Mouse (Mus musculus) lung, postnatal 0 days (tissue): Measurements from ENCODE around the gene Qrich2. TPM values are rescaled to one million over a fixed set of nuclear protein-coding genes. Genes with fewer than 3 reads are reported as not detected.

ENCODE experiments used
- ATAC-seq: fragments of 200-750 bp; cut with Nextera tagmentation; 2 replicates; pipeline ENCODE4 v1.8.0; 2017; ENCODE audit warnings: moderate library complexity
- DNase-seq: peaks from one replicate; pipeline ENCODE4 v3.0.0-alpha.2; 2016; ENCODE audit warnings: low spot score
- H3K27ac ChIP-seq: fragments of 300-500 bp; sonication (generic); 2 replicates; pipeline ENCODE4 v1.5.1; 2014; ENCODE audit warnings: antibody characterized with exemption, mild to moderate bottlenecking, low read length, mixed read lengths
- H3K27me3 ChIP-seq: fragments of 300-500 bp; sonication (generic); replicated peaks from 2 replicates; pipeline ENCODE4 v1.6.1; 2014; ENCODE audit warnings: low read length, mixed read lengths; ENCODE audit not compliant: insufficient read depth
- H3K36me3 ChIP-seq: fragments of 300-500 bp; sonication (generic); 2 replicates; pipeline ENCODE4 v1.6.1; 2014; ENCODE audit warnings: low read length, mixed read lengths; ENCODE audit not compliant: insufficient read depth
- H3K4me1 ChIP-seq: fragments of 300-500 bp; sonication (generic); 2 replicates; pipeline ENCODE4 v1.6.1; 2014; ENCODE audit warnings: antibody characterized with exemption, low read depth, low read length, mixed read lengths; ENCODE audit not compliant: insufficient read depth
- H3K4me2 ChIP-seq: fragments of 300-500 bp; sonication (generic); replicated peaks from 2 replicates; pipeline ENCODE4 v1.6.1; 2014; ENCODE audit warnings: low read depth, mild to moderate bottlenecking, low read length, moderate library complexity, mixed read lengths
- H3K4me3 ChIP-seq: fragments of 300-500 bp; sonication (generic); 2 replicates; pipeline ENCODE4 v1.5.1; 2014; ENCODE audit warnings: low read depth, low read length
- H3K9ac ChIP-seq: fragments of 300-500 bp; sonication (generic); replicated peaks from 2 replicates; pipeline ENCODE4 v1.6.1; 2014; ENCODE audit warnings: low read depth, mild to moderate bottlenecking
- H3K9me3 ChIP-seq: fragments of 300-500 bp; sonication (generic); 2 replicates; pipeline ENCODE4 v1.6.1; 2016; ENCODE audit warnings: low read length, mixed read lengths
- CTCF ChIP-seq: IDR thresholded peaks from 2 replicates; pipeline ENCODE4 v1.5.1; 2016; ENCODE audit warnings: antibody characterized with exemption, mild to moderate bottlenecking
- EP300 ChIP-seq: IDR thresholded peaks from 2 replicates; pipeline ENCODE4 v1.6.1; 2016; ENCODE audit warnings: antibody characterized with exemption, mild to moderate bottlenecking, control low read depth
- WGBS: fragments of 180-500 bp; shearing (Covaris S2); extraction: QIAGEN DNeasy Blood & Tissue Kit; methylation state at CpG from one replicate; pipeline ENCODE4 v1.1.7; 2014; 5-methylcytosine and 5-hydroxymethylcytosine counted together
- polyA plus RNA-seq: library from polyadenylated mRNA; unstranded; fragments of >200 nt; fragmentation: Nextera tagmentation; extraction: Ambion mirVana; gene quantifications from 2 replicates; pipeline ENCODE4 v1.2.1, GENCODE M21; 2015

Gene Qrich2
- polyA plus RNA-seq, 1 experiment from 2014 or later, result 0.05 TPM

DNA sequence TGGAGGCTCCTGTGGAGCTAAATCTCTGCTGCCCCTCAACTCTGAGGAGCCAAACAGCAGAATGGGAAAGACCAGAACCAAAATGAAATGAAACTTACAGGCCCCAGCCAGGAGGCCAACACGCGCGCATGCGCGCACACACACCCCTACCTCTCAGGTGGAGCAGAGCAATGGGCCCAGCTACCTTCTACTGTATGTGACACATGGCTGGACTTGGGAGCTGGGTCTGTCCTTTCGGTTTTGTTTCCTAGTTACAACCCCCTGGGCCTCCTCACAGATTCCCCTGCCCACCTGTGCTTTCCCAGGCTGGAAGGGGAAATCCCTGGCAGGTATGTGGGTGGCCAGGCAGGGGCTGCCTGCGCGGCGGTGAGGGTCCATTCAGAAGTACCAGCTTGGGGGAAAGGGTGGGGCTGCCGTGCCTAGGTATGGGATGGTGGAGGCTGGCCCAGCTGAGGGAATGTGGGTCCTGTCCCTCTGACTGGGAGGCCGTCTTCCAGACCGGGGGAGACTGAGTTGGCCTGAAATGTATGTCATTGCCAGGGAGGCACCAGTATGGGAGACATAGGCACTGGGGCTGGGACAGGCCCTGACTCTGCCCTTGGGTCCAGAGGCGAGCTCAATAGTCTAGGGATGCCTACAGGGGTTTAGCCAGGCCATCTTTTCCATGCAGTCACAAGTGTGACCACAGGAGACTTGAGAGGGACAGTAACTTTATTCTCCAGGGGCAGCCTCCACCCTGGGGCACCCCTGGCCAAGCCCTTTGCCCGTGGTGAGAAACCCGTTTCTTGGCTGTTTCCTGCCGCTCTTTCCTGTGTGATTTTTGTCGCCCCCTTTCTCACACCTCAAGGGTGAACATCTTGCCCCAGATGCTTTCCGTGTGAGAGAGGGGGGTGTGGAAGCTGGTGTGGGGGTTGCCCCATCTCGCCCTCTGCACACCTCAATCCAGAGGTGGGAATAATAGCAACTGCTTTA is 26.5 kb downstream of the Qrich2 start:
- ATAC-seq (no peak), DNase-seq (no peak)
- H3K9ac ChIP-seq, result no peak overlapping the region
- peaks cover 11% of the 10 kb centered on the region; the same call in 1 of the 2 replicates for H3K36me3 ChIP-seq
- peaks cover 11% of the 10 kb centered on the region; the same call in 1 of the 2 replicates for H3K4me1 ChIP-seq
- no peak overlapping the region for H3K27ac ChIP-seq
- no peaks in the 10 kb centered on the region for H3K27me3 ChIP-seq
- H3K9me3 ChIP-seq, result no peaks in the 10 kb centered on the region
- TF ChIP-seq CTCF (0 out of 2 replicates have a peak, but pooled peaks have one; percentile 8), EP300 (no peak)
- H3K4me2 ChIP-seq, result no peak overlapping the region
- 71% methylated on average over 19 of the region's 19 CpGs for WGBS
- no peak overlapping the region for H3K4me3 ChIP-seq

DNA sequence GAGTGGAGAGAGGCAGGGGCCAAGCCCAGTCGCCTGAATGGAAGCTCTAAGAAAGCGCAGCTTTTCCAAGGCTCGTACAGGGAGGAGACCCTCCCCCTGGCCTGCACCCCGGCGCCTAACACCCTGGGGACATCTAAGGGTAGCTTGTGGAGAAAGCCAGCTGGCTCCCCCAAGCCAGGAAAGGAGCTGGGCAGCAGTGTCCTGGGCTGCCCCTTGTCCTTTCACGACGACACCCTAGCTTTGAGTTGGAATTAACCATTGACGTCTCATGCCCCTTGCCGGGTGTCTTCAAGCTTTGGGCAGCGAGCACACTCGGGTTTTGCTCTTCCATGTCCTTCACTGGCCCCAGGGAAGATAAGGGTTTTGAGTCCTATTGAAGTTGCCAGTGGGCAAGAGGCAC is 28.5 kb downstream of the Qrich2 start:
- H3K4me3 ChIP-seq, result no peak overlapping the region
- DNase-seq (no peak), ATAC-seq (no peak)
- peak overlapping the region; percentile 55; the same call in 1 of the 2 replicates for H3K27ac ChIP-seq
- TF ChIP-seq CTCF (no peak), EP300 (no peak)
- H3K9ac ChIP-seq, result no peak overlapping the region
- H3K4me1 ChIP-seq, result peaks cover 11% of the 10 kb centered on the region; the same call in 1 of the 2 replicates
- WGBS, result 76% methylated on average over 11 of the region's 11 CpGs
- H3K36me3 ChIP-seq, result peaks cover 11% of the 10 kb centered on the region; the same call in 1 of the 2 replicates
- H3K4me2 ChIP-seq, result peak overlapping the region; percentile 35; the same call in 1 of the 2 replicates
- no peaks in the 10 kb centered on the region for H3K27me3 ChIP-seq
- H3K9me3 ChIP-seq, result no peaks in the 10 kb centered on the region

DNA sequence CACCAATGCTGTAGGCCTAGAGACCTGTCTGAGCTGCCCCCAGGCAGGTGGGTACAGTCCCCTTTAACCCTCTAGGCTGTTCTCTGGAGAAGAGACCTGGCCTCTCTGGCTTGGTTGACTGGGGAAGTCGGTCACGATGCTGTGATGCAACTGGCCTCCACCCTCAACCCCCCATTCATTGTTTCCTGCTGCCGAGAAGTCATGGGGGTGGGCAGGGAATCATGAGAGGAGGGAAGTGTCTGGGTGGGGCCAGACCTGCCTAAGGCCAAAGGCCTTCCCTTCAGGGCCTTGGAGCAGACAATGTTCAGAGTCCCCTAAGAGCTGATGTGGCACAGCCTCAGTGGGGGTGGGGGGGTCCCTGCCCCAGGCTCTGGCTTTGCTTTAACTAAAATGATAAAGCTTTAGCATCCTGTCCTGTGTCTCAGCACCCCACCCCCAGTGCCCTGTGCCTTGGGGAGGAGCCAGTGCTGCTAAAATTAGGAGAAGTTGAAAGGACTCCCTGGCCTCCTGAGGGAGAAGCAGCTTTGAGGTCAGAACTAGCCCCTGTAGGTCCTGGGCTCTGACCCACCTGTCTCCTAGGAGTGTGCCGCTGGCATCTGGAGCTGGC is 29.2 kb downstream of the Qrich2 start:
- Histone ChIP-seq H3K4me3 (0 out of 2 replicates have a peak overlapping the region, but pooled peaks have one; percentile 4), H3K9me3 (no peaks in the 10 kb centered on the region), H3K27ac (peak overlapping the region; percentile 55), H3K27me3 (no peaks in the 10 kb centered on the region), H3K36me3 (peaks cover 11% of the 10 kb centered on the region; the same call in 1 of the 2 replicates), H3K4me2 (peak overlapping the region; percentile 35), H3K9ac (no peak overlapping the region; the same call in 1 of the 2 replicates), H3K4me1 (peaks cover 11% of the 10 kb centered on the region; the same call in 1 of the 2 replicates)
- ATAC-seq (no peak), DNase-seq (peak; percentile 75)
- TF ChIP-seq EP300, result peak; percentile 72
- no peak for TF ChIP-seq CTCF
- WGBS, result 22% methylated on average over 4 of the region's 4 CpGs

DNA sequence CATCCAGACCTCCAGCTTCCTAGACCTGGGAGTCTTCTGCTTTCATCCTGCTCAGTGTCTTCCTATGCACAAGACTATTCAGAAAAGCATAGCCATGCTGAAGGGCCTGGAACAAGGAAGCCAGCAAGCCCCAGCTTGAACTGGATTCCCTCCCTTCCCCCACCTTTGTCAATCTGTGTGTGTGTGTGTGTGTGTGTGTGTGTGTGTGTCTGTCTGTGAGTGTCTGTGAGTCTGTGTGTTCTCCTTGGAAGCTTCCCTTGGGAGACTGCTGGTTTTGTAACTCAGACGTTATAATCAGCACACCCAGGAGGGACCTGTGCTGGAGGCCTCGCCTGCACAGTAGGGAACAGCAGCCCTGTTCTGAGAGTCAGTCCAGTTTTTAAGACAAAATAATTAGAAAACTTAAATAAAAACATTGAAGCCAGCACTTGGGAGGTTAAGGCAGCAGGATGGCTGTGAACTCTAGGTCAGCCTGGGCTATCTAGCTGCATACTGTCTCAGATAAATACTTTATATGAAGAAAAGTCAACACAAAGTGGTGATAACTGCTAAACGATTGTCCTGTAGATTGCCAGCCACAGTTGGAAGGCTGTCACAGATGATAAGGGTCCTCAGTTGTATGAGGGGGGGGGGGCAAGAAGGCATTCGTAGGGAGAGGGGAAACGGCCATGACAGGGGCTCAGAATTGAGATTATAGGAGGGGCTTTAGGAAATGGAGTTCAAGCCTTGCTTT is 29.9 kb downstream of the Qrich2 start:
- H3K27ac ChIP-seq, result peak overlapping the region; percentile 55
- peak overlapping the region; percentile 35 for H3K4me2 ChIP-seq
- 33% methylated on average over 5 of the region's 5 CpGs for WGBS
- TF ChIP-seq CTCF, result no peak
- TF ChIP-seq EP300, result no peak
- H3K4me3 ChIP-seq, result 0 out of 2 replicates have a peak overlapping the region, but pooled peaks have one; percentile 4
- peaks cover 11% of the 10 kb centered on the region; the same call in 1 of the 2 replicates for H3K36me3 ChIP-seq
- DNase-seq (no peak), ATAC-seq (no peak)
- H3K9me3 ChIP-seq, result no peaks in the 10 kb centered on the region
- no peak overlapping the region; the same call in 1 of the 2 replicates for H3K9ac ChIP-seq
- H3K27me3 ChIP-seq, result no peaks in the 10 kb centered on the region
- peaks cover 11% of the 10 kb centered on the region; the same call in 1 of the 2 replicates for H3K4me1 ChIP-seq

DNA sequence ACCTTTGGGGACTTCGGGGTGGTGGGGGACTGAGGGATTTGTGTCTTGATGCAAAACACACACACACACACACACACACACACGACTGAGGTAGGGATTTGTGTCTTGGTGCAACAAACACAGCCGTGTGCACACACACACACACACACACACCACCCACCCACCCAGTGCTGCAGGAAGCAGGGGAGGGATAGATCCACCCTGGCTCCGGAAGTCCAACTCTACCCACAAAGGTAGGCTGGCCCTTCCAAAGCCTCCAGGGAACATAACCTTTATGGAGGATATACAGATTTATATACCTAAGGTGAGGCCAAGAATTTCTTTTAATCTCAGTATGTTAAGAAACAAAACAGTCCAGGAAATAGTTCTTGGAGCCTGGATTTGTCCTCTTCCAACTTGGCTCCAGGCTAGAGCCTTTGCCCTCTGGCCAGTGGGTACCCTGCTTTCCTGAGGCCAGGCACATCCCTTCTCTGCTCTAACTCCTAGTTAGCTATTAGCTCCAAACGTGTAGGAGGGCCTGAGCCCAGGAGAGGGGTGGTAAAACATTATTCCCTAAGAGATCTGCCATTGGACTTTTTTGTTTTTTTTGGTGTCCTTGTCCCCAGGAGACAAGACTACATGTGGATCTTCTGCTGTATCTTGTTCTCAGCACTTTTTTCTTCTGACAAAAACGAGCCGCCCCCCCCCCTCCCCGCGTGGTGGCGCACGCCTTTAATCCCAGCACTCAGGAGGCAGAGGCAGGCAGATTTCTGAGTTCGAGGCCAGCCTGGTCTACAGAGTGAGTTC is 30.9 kb downstream of the Qrich2 start:
- Histone ChIP-seq H3K9ac (peak overlapping the region; percentile 87), H3K27ac (peak overlapping the region; percentile 97), H3K9me3 (no peaks in the 10 kb centered on the region), H3K4me1 (peaks cover 11% of the 10 kb centered on the region; the same call in 1 of the 2 replicates), H3K36me3 (peaks cover 11% of the 10 kb centered on the region; the same call in 1 of the 2 replicates), H3K4me2 (peak overlapping the region; percentile 75), H3K27me3 (no peaks in the 10 kb centered on the region), H3K4me3 (peak overlapping the region; percentile 74)
- no peak for TF ChIP-seq CTCF
- TF ChIP-seq EP300, result no peak
- WGBS, result 40% methylated on average over 12 of the region's 12 CpGs
- no peak for ATAC-seq
- DNase-seq, result peak; percentile 51
